Mouse (Mus musculus) c-Kit-negative CD71-positive TER-119-positive erythroid progenitor cells, embryonic 14.5 days (primary cell): ENCODE data around the gene Krtap13.
"Not testable (repeated sequence)": the region's sequence is repeated elsewhere in the genome, so short reads cannot be mapped to it uniquely, and the experiment has no call there.

Experiments
- DNase-seq: peaks from one replicate; pipeline ENCODE4 v3.0.0-alpha.2; 2013; ENCODE audit warnings: low read depth, low spot score

Gene Krtap13

DNA sequence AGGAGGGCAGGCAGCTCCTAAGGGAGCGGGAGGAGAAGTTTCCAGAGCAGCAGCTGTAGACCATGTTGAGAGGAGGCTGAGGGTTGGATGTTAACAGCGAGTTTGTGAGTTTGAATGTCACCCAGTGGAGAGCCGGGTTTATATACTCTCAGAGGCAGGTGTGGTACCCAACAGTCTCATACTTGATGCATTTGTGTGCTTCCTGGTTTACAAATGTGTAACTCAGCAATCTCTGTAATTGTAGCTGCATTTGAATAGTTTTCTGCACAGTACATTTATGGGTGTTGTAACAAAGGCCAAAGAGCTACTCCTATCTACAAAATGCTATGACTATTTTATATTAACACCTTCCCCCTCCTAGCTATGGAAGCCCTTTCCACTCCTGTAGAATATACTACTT, at the start of gene Krtap13:
Gene Krtap13 (minus strand): TSS at position 101 of the 400 bp plus-strand sequence.
- DNase-seq: not testable (repeated sequence)

GRCm38 (mm10) chr16:88786786-88787185, 35.4 kb upstream of the Krtap13 start:
- DNase-seq: no peak

GRCm38 (mm10) chr16:88777596-88777995, 26.2 kb upstream of the Krtap13 start, which contains the start of gene Gm5965:
Gm5965 (plus strand) TSS chr16:88777896.
- DNase-seq: no peak

GRCm38 (mm10) chr16:88774106-88774505, 22.7 kb upstream of the Krtap13 start, which contains the start of gene 2310057N15Rik:
2310057N15Rik (minus strand) TSS chr16:88774206.
- DNase-seq: no peak

DNA sequence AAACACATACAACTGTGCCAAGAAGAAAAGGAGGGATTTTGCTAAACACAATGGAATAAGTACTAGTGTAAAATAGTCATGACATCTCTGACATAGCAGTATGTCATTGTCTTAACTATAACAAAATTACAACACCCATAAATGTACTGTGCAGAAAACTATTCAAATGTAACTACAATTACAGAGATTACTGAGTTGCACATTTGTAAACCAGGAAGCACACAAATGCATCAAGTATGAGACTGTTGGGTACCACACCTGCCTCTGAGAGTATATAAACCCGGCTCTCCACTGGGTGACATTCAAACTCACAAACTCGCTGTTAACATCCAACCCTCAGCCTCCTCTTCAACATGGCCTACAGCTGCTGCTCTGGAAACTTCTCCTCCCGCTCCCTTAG, 7.1 kb upstream of the Krtap13 start, which contains the start of gene 2310034C09Rik:
Gene 2310034C09Rik (plus strand): TSS at position 301 of the 400 bp plus-strand sequence.
- not testable (repeated sequence) for DNase-seq

GRCm38 (mm10) chr16:88747943-88748342, 3.5 kb downstream of the Krtap13 start:
- DNase-seq: no peak

GRCm38 (mm10) chr16:88744750-88745340, 6.6 kb downstream of the Krtap13 start:
- no peak for DNase-seq

- no peak for DNase-seq
These were observed 16.0 kb downstream of the Krtap13 start for GRCm38 (mm10) chr16:88735391-88735790.

- DNase-seq: no peak
These were observed 22.6 kb downstream of the Krtap13 start, which contains the start of gene Krtap13-1 for GRCm38 (mm10) chr16:88728812-88729275. Krtap13-1 (plus strand) TSS chr16:88728862.

- DNase-seq: no peak
These were observed 31.4 kb downstream of the Krtap13 start for GRCm38 (mm10) chr16:88720031-88720430.

GRCm38 (mm10) chr16:88716549-88716948, 34.9 kb downstream of the Krtap13 start:
- no peak for DNase-seq

DNA sequence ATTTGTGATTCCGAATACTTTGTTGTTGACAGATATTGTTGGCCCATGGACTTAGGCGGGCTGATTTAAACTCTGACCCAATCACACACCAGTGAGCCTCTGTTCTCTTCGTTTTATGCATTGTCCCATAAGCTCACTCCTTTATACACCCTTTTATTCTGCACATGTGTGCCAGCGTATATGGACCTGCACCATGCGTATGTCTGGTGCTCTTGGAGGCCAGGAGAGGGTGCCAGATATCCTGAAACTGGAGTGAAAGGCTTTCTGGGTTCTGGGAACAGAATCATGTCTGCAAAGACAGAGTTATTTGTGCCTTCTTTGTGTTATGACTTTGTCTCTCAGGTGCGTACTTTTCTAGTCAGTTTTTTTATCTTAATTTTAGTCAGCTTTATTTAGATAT, 40.2 kb downstream of the Krtap13 start:
- no peak for DNase-seq

GRCm38 (mm10) chr16:88710757-88711156, 40.7 kb downstream of the Krtap13 start:
- DNase-seq: no peak

DNA sequence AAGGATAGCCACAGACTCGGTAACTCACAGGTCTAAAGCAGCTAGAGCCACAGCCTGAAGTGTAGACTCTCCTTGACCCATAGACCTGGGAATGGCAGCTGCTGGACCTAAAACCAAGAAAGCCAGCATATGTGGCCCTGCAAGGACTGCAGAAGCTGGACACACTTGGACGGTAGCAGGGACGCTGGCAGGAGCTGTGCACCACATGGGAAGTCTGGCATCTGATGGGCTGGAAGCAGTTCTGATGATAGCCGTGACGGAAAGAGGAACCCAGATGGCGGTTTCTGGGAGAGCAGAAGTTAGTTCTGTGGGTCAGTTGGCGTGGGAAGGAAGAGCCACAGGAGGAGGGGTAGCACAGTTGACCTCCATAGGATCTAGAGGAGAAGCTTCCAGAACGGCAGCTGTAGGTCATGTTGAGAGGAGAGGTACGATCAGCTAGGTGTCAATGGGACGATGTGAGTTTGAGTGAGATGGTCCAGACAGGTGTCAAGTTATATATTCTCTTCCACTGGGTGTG, 43.9 kb downstream of the Krtap13 start, which contains the start of gene 2310061N02Rik:
Gene 2310061N02Rik (minus strand): TSS at position 467 of the 517 bp plus-strand sequence.
- DNase-seq: no peak

DNA sequence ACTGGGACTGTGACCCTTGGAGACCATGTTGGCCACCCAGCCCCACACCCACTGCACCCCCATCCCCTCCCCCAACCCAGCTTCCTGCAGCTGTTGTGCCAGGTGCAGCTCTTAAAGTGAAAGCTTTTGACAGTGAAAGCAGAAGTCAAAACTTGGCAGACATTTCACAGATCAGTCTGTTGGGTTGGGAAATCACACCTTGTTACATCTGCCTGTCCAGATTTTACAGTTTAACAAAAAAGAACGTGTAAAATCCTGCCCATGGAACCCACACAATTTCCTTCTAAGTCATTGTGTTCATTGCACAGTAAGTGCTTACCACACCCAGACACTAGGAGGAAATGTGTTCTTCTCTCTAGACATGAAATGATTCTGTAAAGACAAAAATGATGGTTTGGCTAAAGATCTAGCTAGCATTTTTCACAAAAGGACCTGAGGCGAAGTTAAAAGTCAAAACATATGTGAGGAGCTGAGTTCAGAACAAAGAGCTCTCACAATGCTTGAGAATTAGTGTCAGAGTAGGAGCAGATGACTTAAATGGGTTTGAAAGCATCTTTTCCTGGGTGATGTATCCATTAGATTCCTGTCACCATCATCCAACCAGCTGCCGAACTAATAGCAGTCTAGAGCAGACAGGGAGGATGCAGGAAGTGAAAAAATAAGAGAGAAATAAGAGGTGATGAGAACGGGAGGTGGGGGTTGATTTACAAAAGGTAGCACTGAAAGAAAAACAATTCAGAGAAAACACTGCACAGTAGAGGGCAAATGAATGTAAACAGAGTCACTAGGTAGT, 50.2 kb downstream of the Krtap13 start:
- no peak for DNase-seq
